Mouse (Mus musculus): Measurements from ENCODE around the gene Spred2.

Spred2 gene

DNA sequence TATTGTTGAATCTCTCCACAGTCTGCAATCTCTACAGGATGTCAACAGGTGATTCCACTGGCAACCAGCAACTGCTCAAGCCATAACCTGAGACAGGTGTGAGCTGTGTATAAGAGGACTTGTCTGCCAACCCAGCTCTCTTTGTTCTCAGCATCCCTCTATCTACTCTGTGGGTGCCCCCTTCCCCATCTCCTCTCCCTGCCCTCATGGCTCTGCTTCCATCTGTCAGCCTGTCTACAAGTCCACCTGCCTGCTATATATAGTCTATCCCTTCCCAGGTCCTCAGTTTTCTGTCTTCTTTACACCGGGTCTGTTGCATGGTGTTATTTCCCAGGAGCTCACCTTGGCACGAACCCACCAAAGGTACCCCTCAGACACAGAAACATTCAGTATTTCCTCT lies 140.8 kb downstream of the Spred2 start:
- DNase-seq, result no peak

DNA sequence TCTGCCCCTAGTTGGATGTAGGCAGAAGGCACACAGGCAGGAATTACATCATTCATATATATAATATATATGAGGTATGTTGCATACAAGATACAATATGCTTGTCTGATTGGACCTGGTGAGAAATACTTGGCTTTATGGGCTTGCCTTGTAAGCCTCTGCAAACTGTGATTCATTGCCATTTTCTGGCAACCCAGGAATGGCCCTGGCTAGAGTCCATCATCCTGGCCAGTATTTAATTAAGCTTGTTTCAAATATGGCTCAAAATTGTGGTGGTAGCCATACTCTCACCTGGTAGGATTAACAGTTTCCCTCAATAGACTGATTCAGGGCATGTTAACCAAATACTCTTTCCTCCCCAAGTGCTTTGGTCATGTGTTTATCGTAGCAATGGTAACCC lies 141.9 kb downstream of the Spred2 start:
- peak in 1 of 2 experiments; percentile 27 for DNase-seq

DNA sequence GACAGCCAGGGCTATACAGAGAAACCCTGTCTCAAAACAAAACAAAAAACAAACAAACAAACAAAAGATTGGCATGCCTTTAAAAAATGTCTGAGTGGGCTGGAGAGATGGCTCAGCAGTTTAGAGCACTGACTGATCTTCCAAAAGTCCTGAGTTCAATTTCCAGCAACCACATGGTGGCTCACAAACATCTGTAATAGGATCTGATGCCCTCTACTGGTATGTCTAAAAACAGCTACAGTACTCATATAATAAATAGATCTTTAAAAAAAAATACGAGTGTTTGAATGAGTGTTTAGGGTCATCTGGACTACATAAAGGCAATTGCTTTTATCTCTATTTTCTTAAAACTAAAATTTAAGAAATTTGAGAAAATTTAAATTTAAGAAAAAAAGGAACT lies 143.3 kb downstream of the Spred2 start:
- peak in 1 of 2 experiments; percentile 6 for DNase-seq

DNA sequence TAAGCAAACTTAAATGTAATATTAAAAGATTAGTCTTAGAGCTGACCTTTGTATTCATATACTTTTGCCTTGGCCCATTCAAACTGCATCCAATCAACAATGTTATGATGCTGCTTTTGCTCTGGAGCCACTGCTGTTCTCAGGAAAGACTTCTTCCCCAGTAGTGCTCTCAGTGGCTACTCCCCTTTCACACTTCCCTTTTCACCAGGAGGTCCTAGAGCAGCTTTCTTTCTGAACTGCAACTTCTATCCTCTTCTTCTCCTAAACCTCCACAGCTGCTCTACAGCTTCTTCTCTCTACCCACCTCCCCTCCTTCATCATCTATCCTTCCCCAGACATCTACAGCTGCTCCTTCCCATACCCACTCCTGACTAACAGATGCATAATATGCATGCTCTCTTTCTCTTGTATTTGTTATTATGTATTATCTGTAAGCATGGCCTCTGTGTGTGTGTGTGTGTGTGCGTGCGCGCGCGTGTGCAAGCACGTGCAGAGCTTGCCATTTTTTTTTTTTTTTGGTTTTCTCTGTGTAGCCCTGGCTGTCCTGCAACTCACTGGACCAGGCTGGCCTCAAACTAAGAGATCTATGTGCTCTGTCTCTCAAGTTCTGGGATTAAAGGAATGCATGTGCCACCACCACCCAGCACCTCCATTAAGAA lies 144.3 kb downstream of the Spred2 start:
- DNase-seq, result no peak

DNA sequence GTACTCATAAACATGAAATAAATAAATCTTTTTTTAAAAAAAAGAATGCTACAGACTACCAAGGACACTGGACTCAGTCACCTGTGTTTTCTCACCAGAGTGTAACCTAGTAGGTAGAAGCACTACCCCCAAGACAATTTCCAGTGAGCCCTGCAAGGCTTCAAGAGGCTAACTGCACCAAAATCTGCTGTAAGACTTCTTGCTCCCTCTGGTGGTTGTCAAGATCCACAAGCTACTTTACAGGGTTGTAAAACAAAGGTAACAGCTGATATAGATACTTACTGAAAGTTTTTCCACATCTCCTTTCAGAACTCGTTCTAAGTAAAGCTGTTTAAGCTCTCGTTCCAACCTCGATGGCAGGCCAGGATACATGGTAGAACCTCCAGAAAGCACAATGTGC lies 148.0 kb downstream of the Spred2 start:
- DNase-seq, result peak; percentile 36 to 53

DNA sequence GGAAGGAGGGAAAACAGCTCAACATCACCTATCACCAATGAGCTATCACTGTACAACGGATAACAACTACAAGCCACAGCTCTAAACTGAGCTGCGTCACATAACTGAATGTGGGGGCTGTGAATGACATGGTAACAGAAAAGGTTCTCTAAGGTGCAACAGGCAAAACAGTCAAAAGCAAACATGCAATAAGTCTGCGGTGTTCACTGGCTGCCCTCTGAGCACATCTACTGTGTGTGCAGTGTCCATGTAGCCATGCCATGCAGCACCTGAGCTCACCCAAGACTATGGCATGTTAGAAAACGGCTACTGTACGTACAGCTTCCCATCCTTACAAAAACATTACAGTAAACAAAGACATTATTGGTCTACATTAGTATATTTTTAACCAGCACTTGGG lies 148.7 kb downstream of the Spred2 start:
- DNase-seq, result no peak

Data from kidney, postnatal 36 days (tissue).